Mouse (Mus musculus) duodenum, adult 2 months (tissue): Measurements from ENCODE around the gene Faah. TPM values are rescaled to one million over a fixed set of nuclear protein-coding genes. Genes with fewer than 3 reads are reported as not detected.

ENCODE experiments used
- polyA plus RNA-seq: library from polyadenylated mRNA; depleted of rRNA; stranded (reverse); fragments of >200 nt; gene quantifications from 2 replicates; pipeline ENCODE4 v1.2.3, GENCODE M21; 2012; ENCODE audit warnings: low replicate concordance; rRNA removed

Gene Faah
- polyA plus RNA-seq, result 63.8 and 137 TPM in 2 replicates

DNA sequence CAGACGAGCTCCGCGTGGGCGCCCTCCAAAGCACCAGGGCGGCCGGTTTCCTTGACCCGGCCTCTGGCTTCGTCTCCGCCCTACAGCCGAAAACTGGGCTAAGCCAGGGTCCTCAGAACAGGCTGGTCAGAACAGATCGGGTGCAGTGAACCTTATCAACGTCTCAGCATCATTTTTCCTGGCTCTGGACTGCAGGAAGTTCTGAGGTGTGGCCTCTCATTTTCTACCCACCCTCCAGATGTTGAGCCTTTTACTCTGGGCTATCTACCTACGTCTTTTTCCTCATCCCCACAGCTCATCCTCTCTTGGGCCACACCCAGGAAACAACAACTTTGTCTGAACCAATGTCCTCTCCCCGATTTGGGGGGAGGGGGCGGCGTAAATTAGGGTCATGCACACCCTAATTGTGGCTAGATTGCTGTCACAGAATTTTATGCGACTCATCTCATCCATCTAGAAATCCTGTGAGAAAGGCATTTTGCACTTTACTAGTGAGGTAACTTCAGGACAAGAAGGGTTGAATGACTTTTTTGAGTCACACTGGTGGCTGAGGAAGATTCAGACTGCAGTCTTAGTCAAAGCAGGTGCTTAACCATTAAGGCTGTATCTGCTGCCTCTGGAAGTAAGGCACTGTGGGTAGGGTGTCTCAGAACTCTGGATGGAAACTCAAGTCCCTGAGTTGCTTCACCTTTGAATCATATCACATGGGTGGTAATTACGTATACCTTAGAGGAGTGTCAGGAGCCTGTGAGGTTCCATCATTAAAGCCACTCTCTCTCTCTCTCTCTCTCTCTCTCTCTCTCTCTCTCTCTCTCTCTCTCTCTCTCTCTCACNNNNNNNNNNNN, at the start of gene Faah:
Gene Faah (minus strand): TSS at position 25 of the 845 bp plus-strand sequence.

DNA sequence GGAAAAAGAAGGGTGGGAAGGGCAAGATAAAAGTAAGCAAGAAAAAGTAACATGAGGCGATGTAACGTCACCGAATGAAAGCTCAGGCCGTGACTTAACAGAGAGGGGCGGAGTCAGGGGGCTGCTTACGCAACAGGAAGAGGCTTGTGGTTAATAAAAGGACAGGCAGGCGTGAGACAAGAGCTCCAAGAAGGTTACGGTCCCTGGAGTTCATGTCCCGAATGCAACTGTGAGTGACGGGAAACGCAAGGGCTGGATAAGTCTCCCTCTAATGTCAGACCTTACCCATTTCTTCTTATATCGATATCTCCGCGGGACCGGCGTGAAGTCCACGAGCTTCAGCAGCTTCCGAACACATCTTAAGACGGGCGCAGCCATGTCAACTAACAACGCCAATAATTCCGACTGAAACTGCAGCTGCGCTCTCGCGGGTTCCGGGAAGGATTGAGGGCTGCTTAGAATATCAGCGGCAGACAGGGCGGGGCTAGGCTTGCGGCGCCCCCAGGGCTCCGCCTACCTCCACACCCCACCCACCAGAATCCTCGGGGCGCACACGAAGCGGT, 35.8 kb upstream of the Faah start, which contains the start of gene Nsun4:
Gene Nsun4 (minus strand): TSS at position 478 of the 563 bp plus-strand sequence.

DNA sequence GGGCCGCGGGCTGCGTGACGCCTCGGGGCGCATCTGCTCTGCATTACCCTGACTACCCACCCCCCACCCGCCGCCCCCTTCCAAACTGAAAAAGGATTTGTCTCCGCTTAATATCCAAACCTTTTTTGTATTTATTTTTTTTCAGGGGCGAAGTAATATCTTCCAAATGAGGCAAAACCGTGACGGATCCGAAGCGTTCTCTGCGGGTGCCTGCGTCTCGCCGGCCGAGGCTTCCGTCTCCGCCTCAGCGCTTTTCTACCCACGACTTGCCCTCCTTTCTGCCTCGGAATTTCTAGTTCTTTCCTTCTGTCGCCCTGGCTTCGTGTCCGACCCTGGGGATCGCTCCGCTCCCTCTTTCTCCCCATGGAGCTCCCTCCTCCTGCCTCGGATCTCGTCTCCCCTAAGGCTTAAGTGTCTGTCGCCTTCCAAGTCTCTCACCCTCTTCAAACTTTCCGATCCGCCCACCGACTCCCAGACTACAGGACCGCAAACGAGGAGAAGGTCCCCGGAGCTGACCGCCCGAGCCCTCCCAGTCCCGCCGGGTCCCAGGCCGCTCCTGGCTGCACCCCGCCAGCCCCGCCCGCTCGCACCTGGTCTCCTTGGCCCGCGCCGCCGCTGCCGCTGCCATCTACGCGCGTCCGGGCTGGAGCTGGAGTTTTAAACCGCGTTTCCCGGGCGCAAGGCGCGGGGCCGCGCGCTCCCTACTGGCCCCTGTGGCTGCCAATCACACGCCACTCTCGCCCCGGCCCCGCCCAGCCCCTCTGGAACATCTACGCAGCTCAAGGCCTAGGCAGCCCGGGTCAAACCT, 78.2 kb downstream of the Faah start, which contains the start of gene Dmbx1:
Gene Dmbx1 (minus strand): TSS at position 632 of the 808 bp plus-strand sequence.

Other genes with a start within 250 kb of the Faah start
- gene Tex38, start 236.9 kb downstream of the Faah start, polyA plus RNA-seq, result 0.33 and 0.54 TPM in 2 replicates
- 31.6 and 61.4 TPM in 2 replicates for gene Atpaf1, start 233.1 kb downstream of the Faah start, polyA plus RNA-seq
- 25.1 and 41.8 TPM in 2 replicates for gene Mob3c, start 189.8 kb downstream of the Faah start, polyA plus RNA-seq
- gene Mknk1, start 178.7 kb downstream of the Faah start, polyA plus RNA-seq, result 23.3 and 30.5 TPM in 2 replicates
- gene Kncn, start 133.5 kb downstream of the Faah start, polyA plus RNA-seq, result not detected in 2 replicates
- gene 6430628N08Rik, start 127.3 kb downstream of the Faah start, polyA plus RNA-seq, result not detected in 2 replicates
- not detected in 2 replicates for gene Dmbx1, start 78.0 kb downstream of the Faah start, polyA plus RNA-seq
- gene Nsun4, start 36.0 kb upstream of the Faah start, polyA plus RNA-seq, result 4.7 and 5.1 TPM in 2 replicates
- gene Uqcrh, start 57.1 kb upstream of the Faah start, polyA plus RNA-seq, result 57.7 and 72.0 TPM in 2 replicates
- 71.8 and 77.1 TPM in 2 replicates for gene Lrrc41, start 57.3 kb upstream of the Faah start, polyA plus RNA-seq
- 1.2 and 1.9 TPM in 2 replicates for gene Rad54l, start 105.8 kb upstream of the Faah start, polyA plus RNA-seq
- 11.5 and 13.8 TPM in 2 replicates for gene Pomgnt1, start 105.9 kb upstream of the Faah start, polyA plus RNA-seq
- gene Lurap1, start 133.4 kb upstream of the Faah start, polyA plus RNA-seq, result 0.58 and 0.90 TPM in 2 replicates
- 16.3 TPM in 2 replicates for gene Tspan1, start 149.7 kb upstream of the Faah start, polyA plus RNA-seq
- gene 1700042G07Rik, start 155.4 kb upstream of the Faah start, polyA plus RNA-seq, result not detected in 2 replicates
- gene Gm49337, start 155.5 kb upstream of the Faah start, polyA plus RNA-seq, result not detected in 2 replicates
- gene Pik3r3, start 203.7 kb upstream of the Faah start, polyA plus RNA-seq, result 2.9 and 6.9 TPM in 2 replicates